Mouse (Mus musculus): Measurements from ENCODE around the gene Zfp248. TPM values are rescaled to one million over a fixed set of nuclear protein-coding genes. Genes with fewer than 3 reads are reported as not detected.

The Zfp248 gene
- 6.9 TPM for polyA plus RNA-seq (2017; shearing (Covaris generic))

DNA sequence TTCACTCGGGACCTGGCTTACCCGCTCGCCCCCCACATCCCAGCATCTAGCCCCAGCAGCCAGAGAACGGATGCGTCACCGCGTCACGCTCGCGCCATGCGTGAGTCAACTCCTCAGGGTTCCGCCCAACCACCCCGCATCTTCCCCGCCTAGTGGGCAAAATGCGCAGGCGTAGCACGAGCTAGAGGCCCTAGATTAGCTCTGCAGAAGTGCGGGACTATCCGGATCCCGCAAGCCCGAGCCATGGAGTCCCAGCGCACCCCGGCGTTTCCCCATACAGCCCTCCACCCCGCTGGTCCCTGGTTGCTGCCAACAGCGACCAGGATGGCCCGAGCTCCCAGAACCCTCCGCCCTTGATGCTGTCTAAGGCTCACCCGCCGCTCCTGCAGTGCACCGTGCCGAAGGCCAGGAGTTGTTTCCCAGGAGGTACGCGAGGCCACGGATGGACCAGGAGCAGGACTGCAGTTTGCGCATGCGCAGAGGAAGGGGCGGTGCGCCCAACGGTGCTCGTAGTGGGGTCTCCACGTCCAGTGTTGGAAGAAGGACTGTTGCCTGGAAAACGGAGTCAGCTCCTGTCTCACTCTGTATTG lies at the start of gene Zfp248:
Gene Zfp248, minus strand, starts transcription at position 487 of the 590 bp plus-strand sequence.

DNA sequence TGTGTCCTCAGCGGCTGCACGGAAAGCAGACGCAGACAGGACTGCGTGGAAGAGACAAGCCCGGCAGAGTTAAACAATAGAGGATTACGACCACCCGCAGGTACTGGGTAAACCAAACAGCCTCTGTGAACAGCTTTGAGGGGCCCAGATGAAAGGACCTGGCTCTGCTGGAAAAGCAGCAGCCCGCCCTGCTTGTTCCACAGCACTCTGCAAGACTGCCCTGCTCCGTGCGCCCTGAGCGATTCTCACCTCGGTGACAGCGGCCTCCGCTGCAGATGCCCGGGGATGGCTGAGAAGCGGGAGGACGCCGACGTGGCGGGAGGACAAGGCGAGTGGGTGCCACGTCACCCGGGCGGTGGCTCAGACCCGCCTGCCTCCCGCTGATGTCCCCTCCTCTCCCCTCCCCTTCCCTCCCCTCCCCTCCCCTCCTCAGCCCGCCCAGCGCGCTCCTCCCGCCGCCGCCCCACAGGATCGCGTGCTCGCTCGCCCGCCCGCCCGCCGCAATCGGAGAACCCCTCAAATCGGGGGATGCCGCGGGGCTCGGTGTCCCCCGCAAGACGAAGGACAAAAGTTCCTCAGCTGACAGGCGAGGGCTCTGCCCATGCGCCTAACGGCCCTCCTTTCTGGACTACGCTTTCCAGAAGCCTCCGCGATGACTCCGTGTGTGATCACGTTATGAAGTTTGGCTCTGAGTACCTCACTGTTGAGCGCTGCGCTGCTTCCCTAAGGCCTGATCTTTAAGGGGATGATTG lies 23.8 kb upstream of the Zfp248 start, which contains the start of gene Zfp9:
Gene Zfp9, minus strand, starts transcription at position 364 of the 752 bp plus-strand sequence.

GRCm38 (mm10) chr6:118419050-118419920 lies 36.0 kb downstream of the Zfp248 start, which contains the start of gene Bms1:
TSS of gene Bms1 (minus strand) at chr6:118419474.

Other genes with a start within 250 kb of the Zfp248 start
- 78.9 TPM for gene Bms1, start 36.1 kb downstream of the Zfp248 start, polyA plus RNA-seq (2017; shearing (Covaris generic))
- gene Zfp9, start 23.8 kb upstream of the Zfp248 start, polyA plus RNA-seq (2017; shearing (Covaris generic)) = 0.16 TPM
- 15.2 TPM for gene Ankrd26, start 106.7 kb upstream of the Zfp248 start, polyA plus RNA-seq (2017; shearing (Covaris generic))